Mouse (Mus musculus) spleen, adult 2 months (tissue): ENCODE measurements around the gene Onecut3. TPM values are rescaled to one million over a fixed set of nuclear protein-coding genes. Genes with fewer than 3 reads are reported as not detected.

Experiments
- DNase-seq, 2 experiments: peaks; one replicate each; pipeline versions ENCODE4 v3.0.0 to v3.0.0-alpha.2; 2012 to 2021; ENCODE audit warnings: low spot score in 2 of 2, low read depth in 1 of 2
- H3K27ac ChIP-seq: fragments of 200-500 bp; 2 replicates; pipeline ENCODE4 v1.5.1; 2012; ENCODE audit warnings: low read length, inconsistent platforms; ENCODE audit not compliant: insufficient read depth
- H3K27me3 ChIP-seq: fragments of 200-500 bp; 2 replicates; pipeline ENCODE4 v1.6.1; 2012; ENCODE audit warnings: mild to moderate bottlenecking, moderate library complexity, low read length, inconsistent platforms; ENCODE audit not compliant: control insufficient read depth, insufficient read depth
- H3K36me3 ChIP-seq: fragments of 200-500 bp; 2 replicates; pipeline ENCODE4 v1.6.1; 2012; ENCODE audit warnings: mild to moderate bottlenecking, low read length, inconsistent platforms; ENCODE audit not compliant: control insufficient read depth, insufficient read depth
- H3K4me1 ChIP-seq: fragments of 200-500 bp; 2 replicates; pipeline ENCODE4 v1.6.1; 2011; ENCODE audit warnings: inconsistent platforms; ENCODE audit not compliant: control insufficient read depth, insufficient read depth, insufficient read length
- H3K4me3 ChIP-seq: fragments of 200-500 bp; 2 replicates; pipeline ENCODE4 v1.5.1; 2011; ENCODE audit warnings: mild to moderate bottlenecking, inconsistent platforms; ENCODE audit not compliant: insufficient read depth, insufficient read length; ENCODE audit errors: extremely low read depth
- CTCF ChIP-seq: fragments of 200-500 bp; IDR thresholded peaks from 2 replicates; pipeline ENCODE4 v1.5.1; 2011; ENCODE audit warnings: mild to moderate bottlenecking, inconsistent platforms; ENCODE audit not compliant: insufficient read depth, insufficient read length, insufficient replicate concordance; ENCODE audit errors: extremely low read depth
- POLR2A ChIP-seq: fragments of 200-500 bp; IDR thresholded peaks from 2 replicates; pipeline ENCODE4 v1.6.1; 2011; ENCODE audit warnings: low read depth, low read length, inconsistent platforms
- WGBS: fragments of 180-500 bp; shearing (Covaris S2); methylation state at CpG from one replicate; pipeline ENCODE4 v1.1.7; 2018; 5-methylcytosine and 5-hydroxymethylcytosine counted together
- polyA plus RNA-seq: library from polyadenylated mRNA; depleted of rRNA; stranded (reverse); fragments of >200 nt; gene quantifications from 2 replicates; pipeline ENCODE4 v1.2.3, GENCODE M21; 2012; rRNA removed

Gene Onecut3
- polyA plus RNA-seq: not detected in 2 replicates

DNA sequence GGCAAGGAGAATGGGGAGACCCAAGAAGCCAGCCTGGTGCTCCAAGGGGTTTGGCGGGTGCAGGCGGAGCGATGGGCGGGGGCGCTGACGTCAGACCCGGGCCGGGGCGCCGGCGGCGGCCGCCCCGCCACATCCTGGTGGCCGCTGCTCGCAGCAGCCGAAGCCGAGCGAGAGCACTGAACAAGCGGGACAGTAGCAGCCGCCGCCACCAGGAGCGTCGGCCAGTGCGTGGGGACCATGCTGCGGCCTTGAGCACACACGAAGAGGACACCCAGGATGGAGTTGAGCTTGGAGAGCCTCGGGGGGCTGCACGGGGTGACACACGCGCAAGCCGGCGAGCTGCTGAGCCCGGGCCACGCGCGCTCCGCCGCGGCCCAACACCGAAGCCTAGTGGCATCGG lies at the start of gene Onecut3:
Gene Onecut3, plus strand, starts transcription at position 104 of the 400 bp plus-strand sequence.
- peak within 1 kb of the TSS; percentile 48; the same call in 1 of the 2 replicates for H3K4me3 ChIP-seq
- peak in 1 of 2 experiments; percentile 34 for DNase-seq
- H3K27me3 ChIP-seq: peaks cover 51% of the 10 kb centered on the region
- WGBS: 1% methylated on average over 36 of the region's 42 CpGs
- H3K27ac ChIP-seq: no peak within 1 kb of the TSS
- peaks cover 11% of the 10 kb centered on the region; the same call in 1 of the 2 replicates for H3K4me1 ChIP-seq
- TF ChIP-seq CTCF (no peak), POLR2A (no peak)
- H3K36me3 ChIP-seq: no peaks in the 10 kb centered on the region

DNA sequence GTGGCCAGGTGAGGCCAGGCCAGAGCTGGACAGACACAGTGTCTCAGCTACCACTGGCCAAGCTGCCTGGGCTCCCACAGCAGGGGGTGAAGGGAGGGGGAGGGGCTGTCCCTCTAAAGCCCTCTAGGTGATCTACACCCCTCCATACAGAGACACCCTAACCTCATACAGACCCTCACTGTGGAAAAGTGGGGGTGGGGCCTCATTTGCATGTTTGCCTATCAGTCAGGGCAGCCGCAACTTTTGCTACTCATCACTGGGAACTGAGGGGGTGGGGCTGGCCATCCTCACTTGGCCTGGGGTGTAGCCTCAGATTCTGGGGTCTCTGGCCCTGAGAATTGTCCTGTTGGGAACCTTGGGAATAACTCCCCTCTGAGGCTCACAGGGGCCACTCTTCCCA lies 49.6 kb upstream of the Onecut3 start:
- no peak for DNase-seq
- Histone ChIP-seq H3K27me3 (no peaks in the 10 kb centered on the region), H3K4me3 (no peak overlapping the region), H3K4me1 (peaks cover 14% of the 10 kb centered on the region), H3K36me3 (no peaks in the 10 kb centered on the region), H3K27ac (no peak overlapping the region)
- WGBS: 43% methylated on average over 1 of the region's 1 CpGs
- TF ChIP-seq CTCF (no peak), POLR2A (no peak)

DNA sequence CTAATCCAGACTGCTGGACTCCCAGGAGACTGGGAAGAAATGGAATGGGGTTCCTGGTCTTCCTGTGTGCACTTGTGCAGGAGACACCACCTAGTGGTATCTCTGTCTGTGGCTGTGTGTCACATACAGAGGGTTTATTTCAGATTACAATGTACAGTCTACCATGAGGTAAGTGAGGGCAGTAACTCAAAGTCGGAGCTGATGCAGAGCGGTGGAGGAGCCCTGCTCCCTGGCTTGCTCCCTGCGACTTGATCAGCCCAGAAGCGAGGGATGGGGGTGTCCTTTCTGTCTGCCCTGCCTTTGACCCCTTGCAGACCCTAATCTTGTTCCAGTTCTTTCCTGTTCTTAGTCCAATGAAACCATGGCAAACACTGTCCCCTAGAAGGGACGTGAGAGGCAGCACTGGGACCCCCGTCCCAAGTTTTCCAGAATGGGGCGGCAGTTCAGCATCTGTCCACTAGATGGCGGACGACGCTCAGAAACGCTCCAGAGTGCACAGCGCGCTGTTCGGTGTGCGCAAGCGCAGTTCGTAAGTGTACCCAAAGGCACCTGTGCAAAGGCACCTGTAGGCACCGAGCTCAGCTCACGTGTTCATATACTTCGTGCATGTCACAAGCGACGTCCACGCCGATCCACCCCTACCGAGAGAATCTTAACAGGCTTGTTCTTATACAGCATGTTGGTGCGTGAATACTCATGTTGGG lies 48.6 kb upstream of the Onecut3 start:
- TF ChIP-seq CTCF (peak; percentile 98), POLR2A (no peak)
- Histone ChIP-seq H3K4me1 (peaks cover 14% of the 10 kb centered on the region), H3K4me3 (no peak overlapping the region), H3K36me3 (no peaks in the 10 kb centered on the region), H3K27ac (no peak overlapping the region), H3K27me3 (no peaks in the 10 kb centered on the region)
- 9% methylated on average over 26 of the region's 26 CpGs for WGBS
- DNase-seq: peak; percentile 63 to 76

DNA sequence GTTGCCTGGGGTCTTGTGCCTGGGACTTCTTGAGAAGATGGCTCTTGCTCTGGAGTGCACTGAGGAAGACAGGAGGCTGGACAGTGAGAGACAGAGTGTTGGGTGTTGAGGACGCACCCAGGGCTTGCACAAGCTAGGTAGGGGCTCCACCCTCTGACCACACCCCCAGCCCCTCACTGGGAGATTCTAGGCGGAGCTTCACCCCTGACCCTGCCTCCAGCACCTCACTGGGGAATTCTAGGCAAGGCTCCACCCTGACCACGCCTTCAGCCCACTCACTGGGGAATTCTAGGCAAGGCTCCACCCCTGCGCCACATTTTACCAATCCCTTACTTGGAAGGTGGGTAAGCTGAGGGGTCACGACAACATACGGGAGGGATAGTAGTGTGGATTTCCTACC lies 44.0 kb upstream of the Onecut3 start:
- 45% methylated on average over 6 of the region's 6 CpGs for WGBS
- no peaks in the 10 kb centered on the region for H3K27me3 ChIP-seq
- no peak for DNase-seq
- H3K4me1 ChIP-seq: no peaks in the 10 kb centered on the region
- no peak for TF ChIP-seq CTCF
- no peak for TF ChIP-seq POLR2A
- no peaks in the 10 kb centered on the region for H3K36me3 ChIP-seq
- H3K4me3 ChIP-seq: no peak overlapping the region
- no peak overlapping the region for H3K27ac ChIP-seq

DNA sequence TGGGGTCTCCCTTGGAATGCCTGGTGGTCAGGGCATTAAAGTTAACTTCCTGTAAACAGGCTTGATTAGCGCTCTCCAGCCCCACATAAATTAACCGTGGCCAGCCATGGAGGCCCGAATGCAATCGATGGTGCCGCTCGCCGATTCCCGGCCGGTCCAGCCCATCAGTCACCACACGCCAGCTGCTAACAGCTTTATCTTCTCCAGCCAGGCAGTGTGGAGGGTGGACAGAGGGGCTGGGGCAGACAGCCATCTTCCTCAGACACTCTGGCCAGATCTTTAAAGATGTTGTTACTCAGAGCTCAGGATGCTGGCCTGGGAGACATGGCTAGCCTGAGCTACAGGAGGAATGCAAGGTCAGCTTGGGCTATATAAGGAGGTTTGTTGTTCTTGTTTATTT lies 41.0 kb upstream of the Onecut3 start:
- no peaks in the 10 kb centered on the region for H3K36me3 ChIP-seq
- TF ChIP-seq POLR2A: no peak
- no peak for TF ChIP-seq CTCF
- WGBS: 76% methylated on average over 10 of the region's 10 CpGs
- no peak for DNase-seq
- no peak overlapping the region for H3K27ac ChIP-seq
- no peaks in the 10 kb centered on the region for H3K4me1 ChIP-seq
- H3K4me3 ChIP-seq: no peak overlapping the region
- H3K27me3 ChIP-seq: no peaks in the 10 kb centered on the region

DNA sequence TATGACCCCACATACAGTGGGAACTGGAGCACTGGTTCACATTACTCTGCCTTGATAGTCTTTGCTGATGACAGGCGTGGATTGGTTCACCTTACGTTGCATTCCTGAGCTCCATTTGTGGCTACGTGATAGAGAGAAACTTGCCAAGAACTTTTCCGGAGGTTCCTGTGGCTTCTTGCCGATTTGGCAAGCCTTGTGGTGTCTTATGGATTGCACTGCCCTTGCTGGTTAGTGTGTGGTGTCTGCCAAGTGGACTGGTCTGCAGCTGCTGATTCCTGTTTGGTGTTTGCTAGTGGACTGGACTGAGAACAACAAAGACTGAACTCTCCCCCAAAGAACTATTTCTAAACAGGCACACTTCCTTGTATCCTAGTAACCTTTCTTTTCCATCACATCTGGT lies 39.9 kb upstream of the Onecut3 start:
- no peak overlapping the region for H3K4me3 ChIP-seq
- no peaks in the 10 kb centered on the region for H3K36me3 ChIP-seq
- no peak for DNase-seq
- WGBS: 88% methylated on average over 5 of the region's 5 CpGs
- H3K4me1 ChIP-seq: no peaks in the 10 kb centered on the region
- H3K27ac ChIP-seq: no peak overlapping the region
- TF ChIP-seq POLR2A (no peak), CTCF (no peak)
- no peaks in the 10 kb centered on the region for H3K27me3 ChIP-seq

DNA sequence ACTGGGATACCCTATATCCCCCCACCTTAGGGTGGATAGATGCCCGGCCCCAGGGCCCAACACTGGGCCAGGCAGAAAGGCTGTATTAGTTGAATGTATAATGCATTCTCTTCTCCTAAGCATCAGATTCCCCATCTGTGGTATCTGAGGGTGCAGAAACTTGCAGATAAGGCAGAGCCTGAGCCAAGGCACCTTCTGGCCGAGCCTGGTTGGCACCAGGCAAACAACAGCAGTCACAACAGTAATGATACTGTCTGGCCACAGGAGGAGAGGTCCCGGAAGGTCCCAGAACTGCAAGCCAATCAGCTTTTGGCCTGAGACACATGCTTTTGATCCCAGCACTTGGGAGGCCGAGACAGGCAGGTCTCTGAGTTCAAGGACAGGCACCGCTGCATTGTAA lies 38.9 kb upstream of the Onecut3 start:
- Histone ChIP-seq H3K36me3 (no peaks in the 10 kb centered on the region), H3K27me3 (no peaks in the 10 kb centered on the region), H3K4me1 (no peaks in the 10 kb centered on the region), H3K27ac (no peak overlapping the region), H3K4me3 (no peak overlapping the region)
- no peak for DNase-seq
- TF ChIP-seq CTCF: no peak
- no peak for TF ChIP-seq POLR2A
- 82% methylated on average over 5 of the region's 5 CpGs for whole genome bisulfite sequencing
